Mouse (Mus musculus) hematopoietic stem cell, adult 5-6 weeks (primary cell): ENCODE measurements around the gene Anp32e. TPM values are rescaled to one million over a fixed set of nuclear protein-coding genes. Genes with fewer than 3 reads are reported as not detected.
"Not testable (repeated sequence)": the region's sequence is repeated elsewhere in the genome, so short reads cannot be mapped to it uniquely, and the experiment has no call there.

ENCODE experiments used
- ATAC-seq, 2 experiments: fragments of 125-278 bp in 1 of 2; replicated peaks in 1 of 2; 2 replicates each; pipeline ENCODE4 v1.8.0; 2016 to 2017; ENCODE audit warnings: inconsistent platforms in 2 of 2, mild to moderate bottlenecking in 2 of 2, moderate number of reproducible peaks in 2 of 2, low read depth in 1 of 2, moderate TSS enrichment in 1 of 2; ENCODE audit not compliant: low FRiP score in 2 of 2, poor library complexity in 2 of 2, severe bottlenecking in 2 of 2, insufficient read depth in 1 of 2, low TSS enrichment in 1 of 2
- total RNA-seq: library from RNA; stranded (forward); fragments of 172-1452, 232-1000 nt; gene quantifications from 2 replicates; pipeline ENCODE4 v1.2.3, GENCODE M21; 2017

Gene Anp32e
- total RNA-seq, 1 experiment from 2014 or later, result 484 TPM

DNA sequence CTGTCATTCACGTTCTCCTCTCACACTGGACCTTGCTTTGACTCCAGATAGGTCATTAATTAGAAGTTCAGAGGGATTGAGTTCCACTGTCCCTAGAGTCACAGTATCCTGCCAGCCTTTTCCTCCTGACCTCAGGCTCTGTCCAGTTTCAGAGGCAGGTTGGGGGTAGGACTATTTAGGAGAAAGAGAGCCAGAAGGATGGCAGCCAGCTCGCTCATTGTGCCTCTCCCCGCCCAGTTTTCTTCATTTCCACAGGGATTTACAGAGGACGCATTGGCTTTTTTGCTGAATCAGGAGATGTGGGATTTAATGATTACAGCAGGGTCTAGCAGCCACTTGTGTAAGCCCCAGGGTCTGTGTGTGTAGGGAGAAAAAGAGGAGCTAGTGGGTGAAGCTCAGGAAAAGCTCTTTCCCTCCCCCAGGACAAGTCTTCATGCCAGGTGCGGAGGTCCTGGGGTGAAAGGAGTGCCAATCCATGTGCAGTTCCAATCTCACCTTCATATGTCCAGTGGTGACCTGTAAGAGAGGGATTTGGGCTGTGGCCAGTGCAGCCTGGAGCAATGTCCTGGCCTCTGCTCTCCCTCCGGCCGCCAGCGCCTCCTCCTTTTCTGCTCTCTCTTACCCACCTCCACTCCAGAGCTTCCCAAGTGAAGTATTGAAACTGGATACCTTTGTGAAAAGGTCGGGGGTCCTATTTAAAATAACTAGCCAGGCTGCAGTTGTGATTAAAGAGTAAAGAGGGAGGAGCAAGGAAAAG lies 27.3 kb upstream of the Anp32e start:
- no peak for ATAC-seq

DNA sequence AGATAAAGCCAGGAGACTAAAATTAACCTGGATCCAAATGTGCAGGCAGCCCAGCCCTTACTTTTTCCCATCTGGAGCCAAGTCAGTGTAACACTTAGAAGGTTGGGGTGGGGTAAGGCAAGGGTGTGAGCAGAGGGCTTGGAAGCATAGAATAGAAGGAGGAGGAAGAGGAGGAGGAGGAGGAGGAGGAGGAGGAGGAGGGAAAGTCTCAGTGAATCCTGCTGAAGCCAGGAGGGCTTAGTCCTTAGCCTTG lies 26.7 kb upstream of the Anp32e start:
- ATAC-seq, result no peak

DNA sequence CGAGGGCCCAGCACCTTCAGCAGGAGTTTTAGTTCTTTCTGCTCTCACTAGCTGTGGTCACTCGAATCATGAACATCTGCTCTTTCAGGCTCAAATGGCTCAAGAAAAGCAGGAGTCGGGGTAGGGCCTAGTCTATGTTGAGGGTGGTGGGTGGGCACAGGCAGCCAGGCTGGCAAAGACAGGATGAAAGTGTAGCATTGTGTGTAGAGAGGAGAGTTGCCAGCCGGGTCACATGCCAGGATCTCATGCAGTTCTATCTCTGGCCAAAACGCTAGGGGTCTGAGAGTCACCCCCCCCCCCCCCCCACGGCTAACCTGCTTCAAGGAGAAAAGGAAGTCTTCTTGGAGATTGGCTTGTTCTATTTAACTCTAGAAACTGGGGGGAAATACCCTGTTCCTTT lies 26.4 kb upstream of the Anp32e start:
- ATAC-seq, result no peak

DNA sequence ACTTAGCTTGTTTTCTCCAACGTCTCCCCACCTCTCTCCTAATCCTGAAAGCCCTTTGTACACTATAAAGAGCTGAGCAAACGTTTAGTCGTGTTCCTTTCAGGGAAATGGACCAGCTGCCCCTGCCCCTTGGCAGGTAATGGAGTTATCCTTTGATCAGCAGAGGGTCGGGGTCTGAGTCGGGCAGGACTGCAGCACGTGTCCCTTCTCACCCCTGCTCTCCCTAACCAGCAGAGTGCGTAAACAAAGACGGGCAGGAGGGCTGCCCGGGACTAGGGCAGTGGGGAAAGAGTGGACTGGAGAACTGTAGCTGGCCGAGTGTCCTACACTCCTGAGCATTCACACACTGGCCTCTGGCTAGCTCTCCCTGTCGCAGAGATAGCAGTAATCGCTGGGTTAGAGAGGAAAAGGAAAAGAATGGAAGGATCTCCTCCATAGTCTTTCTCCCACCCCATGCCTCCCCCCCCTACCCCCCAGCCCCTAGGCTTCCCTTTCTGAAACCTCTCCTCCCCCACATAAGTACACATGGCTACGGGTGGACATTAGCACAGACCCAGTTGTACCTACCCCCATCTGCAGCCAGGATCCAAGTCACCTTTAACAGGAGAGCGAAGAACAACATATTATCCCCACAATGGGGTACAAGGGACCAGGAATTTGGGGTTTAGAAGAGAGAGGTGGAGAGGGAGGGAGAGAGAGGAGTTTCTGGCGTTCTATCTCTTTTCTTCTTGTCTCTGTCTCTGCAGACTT lies 25.1 kb upstream of the Anp32e start:
- no peak for ATAC-seq

DNA sequence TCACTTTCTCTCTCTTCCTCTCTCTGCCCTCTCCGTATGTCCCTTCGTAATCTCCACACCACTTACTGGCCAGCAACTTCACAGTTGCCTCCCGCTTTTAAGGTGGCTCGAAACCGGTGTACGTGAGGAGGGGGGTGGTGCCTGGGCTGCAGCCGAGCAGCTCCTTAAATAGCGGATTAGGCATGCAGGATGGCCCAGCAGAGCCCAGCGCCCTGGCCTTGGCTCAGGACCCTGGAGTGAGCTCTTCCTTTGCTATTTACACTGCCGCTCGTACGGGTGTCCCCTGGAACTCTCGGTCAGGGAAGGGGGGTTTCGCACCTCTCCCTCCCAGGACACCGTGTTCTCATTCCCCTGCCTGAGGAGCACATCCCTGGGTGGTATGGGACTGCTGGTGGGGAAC lies 24.5 kb upstream of the Anp32e start, which contains the start of gene Car14:
Gene Car14 (minus strand): TSS at position 124 of the 400 bp plus-strand sequence.
- 0 out of 4 replicates have a peak, but pooled peaks of 1 of the 2 experiments have one; percentile 8 for ATAC-seq

DNA sequence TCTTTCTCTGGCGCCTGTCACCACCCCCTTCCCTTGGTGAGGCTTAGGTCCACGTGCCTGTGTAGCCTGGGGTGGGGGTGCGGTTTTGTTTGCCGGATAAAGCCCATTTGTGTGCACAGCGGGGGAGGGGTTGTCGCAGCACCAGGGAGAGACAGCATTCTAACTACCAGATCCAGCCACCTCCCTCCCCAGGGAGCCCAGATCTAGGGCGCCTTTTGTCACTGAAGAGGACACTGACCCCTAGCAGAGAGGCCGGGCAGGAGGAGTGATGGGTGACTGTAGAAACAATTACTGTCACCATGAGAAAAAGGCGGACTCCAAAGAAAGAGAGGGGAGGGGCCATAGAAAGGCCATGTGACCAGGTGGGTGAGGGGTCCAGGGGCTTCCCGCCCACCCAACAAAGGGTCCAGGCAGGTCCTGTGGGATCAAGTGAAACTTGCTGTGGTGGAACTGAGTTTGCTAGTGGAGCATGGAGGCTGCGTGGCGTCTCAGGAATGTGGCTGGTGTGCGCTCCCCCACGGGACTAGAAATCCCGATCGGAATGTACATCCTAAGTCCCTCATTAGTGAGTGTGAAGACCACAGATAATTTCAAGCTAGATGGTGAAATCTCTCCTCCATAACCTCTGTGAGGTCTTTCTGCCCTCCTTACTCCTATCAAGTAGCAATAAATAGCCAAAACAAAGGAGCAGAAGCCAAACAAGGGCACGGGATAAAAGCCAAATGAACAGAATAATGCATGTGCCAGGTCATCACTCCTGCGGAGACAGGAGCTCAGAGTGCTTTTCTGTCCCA lies 23.7 kb upstream of the Anp32e start:
- ATAC-seq, result peak; percentile 9 to 18; a peak in 2 of 4 replicates

DNA sequence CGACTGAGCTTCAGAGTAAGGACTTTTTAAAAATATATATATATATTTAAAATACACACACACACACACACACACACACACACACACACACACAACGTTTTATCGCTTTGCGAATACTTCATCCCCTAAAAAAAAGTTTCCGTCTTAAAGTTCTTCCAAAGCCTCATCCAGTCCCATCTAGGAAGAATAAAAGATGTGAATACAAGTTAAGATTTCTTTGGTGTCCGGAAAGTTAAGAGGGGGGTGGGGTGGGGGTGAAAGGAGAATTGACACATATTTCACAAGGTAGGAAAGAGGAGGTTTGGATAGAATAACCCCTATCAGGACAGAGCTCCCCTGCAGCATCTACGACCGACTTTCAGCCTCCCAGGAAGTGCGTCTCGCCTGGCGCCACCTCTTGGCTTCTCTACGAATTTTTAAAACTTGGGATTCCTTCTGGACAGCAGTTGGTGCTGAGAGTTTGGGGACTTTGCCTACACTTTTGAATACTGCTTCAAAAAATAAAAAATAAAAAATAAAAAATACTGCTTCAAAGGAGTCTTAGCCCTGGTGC lies 23.0 kb upstream of the Anp32e start:
- ATAC-seq, result no peak

DNA sequence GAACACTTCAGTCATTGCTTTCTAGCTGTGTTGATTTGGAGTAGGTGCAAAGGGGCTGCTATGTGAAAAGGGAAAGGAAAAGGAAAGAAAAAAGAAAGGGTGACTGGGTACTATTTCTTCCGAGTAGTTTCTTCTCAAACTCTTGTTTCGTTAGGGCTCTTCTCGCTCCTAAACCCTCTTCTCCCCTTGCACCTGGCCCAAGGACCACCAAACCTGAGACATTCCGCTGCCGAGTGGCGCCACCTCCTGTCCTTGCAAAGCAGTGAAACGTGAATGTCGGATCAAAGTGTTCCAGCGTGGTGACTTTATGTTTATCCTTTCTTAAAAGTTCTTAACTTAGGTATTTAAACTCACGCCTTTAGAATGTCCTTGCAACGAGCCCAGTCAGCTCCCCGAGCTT lies 22.2 kb upstream of the Anp32e start:
- ATAC-seq, result peak; percentile 58 to 61; a peak in 2 of 4 replicates

DNA sequence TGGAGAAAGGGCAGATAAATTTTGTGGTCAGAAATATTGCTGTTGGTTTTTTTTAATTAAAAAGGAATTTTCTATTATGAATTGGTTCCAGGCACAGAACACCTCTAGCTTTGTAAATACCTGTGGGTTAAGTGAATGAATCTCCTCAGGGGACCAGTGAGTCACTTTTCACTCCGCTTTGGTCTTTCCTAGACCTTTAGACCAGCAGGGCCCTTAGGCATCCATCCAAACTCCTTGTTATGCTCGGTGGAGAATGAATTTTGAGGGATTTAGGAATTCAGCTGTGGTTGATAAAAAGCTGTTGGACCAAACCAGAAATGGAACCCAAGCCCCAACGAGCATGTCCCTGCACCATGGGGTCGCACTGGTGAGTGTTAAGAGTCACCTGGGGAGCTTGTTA lies 21.4 kb upstream of the Anp32e start:
- no peak for ATAC-seq

DNA sequence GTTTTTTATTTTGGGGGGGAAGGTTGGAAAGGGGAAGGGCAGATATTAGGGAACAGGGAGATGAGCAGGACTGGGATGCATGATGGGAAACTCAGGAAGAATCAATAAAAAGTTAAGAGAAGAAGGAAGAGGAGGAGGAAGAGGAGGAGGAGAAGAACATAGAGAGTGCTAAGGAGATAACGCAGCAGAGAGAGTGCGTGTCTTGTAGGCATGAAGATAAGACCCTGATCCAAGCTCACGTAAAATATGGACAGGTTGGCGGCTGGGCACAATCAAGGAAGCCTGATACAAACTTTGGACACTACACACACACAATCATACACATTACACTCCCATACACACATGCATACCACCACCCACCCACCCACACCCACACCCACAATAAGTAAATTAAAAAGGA lies 14.3 kb upstream of the Anp32e start:
- no peak for ATAC-seq

DNA sequence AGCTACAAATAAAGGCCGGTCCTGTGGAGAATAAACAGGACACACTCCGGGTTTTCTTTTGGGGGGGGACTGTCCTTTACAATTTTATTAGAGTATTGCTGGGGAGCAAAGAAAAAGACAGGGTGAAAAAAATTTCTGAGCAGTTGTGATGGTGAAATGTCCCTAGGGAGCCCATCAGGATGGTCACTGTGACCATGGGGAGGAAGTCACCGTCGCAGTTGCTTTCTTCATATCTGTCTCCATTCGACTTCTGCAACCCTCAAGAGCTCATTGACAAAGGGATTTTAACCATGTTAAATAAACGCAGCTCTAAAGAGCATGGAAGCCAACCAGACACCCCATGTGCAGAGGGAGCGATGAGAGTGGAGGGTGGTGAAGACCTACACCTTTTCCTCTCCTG lies 12.3 kb upstream of the Anp32e start:
- ATAC-seq, result peak in 1 of 2 experiments; percentile 51; a peak in 1 of 4 replicates

DNA sequence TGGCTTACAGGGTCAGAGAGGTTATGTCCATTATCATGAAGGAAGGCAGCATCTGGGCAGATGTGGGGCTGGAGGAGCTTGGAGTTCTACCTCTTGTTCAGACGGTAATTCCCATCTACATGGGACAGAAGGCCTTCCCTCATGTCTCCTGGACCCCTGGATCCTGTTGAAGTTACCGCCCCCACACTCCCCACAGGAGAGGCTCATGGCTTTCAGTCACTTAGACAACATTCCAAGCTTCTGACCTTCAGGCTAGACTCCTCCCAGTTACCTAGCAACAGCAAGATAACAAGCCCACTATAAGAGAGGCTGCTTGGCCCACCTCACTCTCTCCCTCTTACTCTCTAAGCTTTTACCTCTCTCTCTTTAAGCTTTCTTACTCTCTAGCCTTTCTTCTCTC lies 8.5 kb upstream of the Anp32e start:
- ATAC-seq, result not testable (repeated sequence)

DNA sequence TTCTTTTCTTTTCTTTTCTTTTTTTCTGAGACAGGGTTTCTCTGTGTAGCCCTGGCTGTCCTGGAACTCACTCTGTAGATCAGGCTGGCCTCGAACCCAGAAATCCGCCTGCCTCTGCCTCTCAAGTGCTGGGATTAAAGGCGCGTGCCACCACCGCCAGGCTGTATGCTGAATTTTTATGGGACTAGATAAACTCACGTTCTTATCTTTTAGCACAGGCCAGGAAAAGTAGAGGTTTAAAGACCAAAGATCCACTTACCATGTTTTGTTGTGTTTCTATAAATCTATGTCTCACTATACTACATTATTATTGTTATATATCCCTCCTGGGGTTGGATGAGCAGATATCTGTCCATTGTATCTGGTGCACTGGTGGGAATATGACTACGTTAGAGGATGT lies 5.6 kb upstream of the Anp32e start:
- not testable (repeated sequence) for ATAC-seq

DNA sequence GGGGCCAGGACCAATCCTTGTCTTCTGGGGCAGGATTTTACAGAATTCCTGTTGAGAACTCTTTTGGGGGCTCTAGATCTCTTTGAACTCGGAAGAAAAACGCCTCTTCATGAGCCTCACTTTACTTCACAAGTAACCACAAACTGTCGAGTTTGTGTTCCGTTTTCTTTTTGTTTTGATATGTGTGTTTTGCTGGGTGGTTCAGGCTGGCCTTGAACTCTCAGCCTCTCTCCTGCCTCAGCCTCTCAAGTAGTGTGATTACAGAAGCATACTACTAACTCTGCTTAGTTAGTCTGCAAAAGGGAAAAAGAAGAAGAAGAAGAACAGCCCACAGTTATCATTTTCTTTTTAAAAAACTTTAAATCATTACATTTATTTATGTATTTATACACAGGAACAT lies 4.9 kb upstream of the Anp32e start:
- no peak for ATAC-seq

DNA sequence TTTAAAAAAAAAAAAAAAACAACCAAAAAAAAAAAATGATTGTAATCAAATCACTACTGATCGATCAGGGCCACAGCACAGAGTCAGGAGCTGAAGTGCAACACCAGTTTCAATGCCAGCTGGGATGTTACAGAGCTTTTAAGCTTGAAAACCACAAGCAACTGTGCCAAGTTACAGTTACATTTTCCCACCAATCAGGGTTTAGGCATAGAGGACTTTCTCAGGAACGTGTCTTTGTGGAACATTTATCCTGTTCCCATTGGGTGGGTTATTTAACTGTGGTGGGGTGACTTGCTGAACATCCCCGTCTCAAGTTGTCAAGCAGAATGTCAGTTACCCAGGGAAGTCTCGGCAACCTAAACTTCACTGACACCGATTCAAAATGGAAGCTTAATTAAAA lies 4.0 kb upstream of the Anp32e start:
- no peak for ATAC-seq

DNA sequence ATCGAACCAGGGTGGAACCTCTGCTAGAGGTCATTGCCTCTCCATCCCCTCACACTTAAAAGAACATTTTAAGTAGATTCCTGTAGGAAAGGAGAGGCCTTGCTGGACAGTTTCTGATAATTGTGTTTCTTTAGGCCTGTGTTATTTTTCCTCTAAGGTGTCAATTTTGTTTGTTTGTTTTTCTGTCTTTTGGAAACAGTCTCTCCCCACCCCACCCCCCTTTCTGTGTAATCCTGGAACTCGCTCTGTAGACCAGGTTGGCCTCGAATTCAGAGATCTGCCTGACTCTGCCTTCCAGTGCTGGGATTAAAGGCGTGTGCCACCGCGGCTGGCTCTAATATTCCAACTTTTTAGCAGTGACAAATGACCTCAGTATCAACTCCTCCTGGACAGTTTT lies 787 bp upstream of the Anp32e start:
- ATAC-seq, result no peak

DNA sequence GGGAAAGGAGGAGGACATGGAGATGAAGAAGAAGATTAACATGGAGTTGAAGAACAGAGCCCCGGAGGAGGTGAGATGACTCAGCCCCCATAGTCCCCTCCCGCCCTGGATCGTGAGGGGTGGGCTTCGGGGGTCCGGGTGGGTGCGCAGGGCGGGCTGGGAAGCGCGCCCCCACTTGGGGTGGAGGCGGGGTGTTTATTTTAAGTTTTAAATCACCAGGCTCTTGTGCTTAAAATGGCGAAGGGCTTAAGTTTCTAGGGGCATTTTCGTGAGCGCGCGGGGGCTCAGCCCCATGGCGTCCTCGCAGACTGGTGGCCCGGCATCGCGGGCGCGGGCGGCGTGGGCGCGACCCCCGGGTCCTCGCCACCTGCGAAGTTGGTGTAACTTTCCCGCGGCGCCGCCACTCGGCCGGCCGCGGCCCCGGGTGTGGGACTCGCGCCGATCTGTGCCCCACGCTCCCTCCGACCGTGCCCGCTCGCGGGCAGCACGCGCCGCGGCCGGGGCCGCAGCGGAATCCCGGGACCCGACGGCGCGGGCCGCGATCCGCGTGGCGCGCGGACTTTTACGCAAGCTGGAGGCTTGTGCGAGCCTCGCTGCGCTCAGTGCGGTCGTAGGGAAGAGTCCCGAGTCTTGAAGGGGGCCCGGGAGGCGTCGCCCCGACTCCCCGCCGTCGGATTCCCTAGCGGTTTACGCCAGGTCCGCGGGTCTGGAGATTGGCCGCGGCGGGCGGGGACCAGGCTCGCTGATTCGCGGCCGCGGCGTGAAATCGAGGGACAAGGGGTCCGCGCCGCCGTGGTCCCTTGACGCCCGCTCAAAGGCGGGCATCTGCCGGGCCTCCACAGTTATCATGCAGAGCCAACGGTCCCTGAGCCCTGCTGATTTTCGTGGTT lies 780 bp downstream of the Anp32e start:
- peak in 1 of 2 experiments; percentile 22; a peak in 1 of 4 replicates for ATAC-seq
